Mouse (Mus musculus) forebrain, embryonic 13.5 days (tissue): Measurements from ENCODE around the gene Tmem217. TPM values are rescaled to one million over a fixed set of nuclear protein-coding genes. Genes with fewer than 3 reads are reported as not detected.

Source experiments
- ATAC-seq: fragments of 200-750 bp; cut with Nextera tagmentation; 2 replicates; pipeline ENCODE4 v1.8.0; 2017
- H3K27ac ChIP-seq: fragments of 300-500 bp; sonication (generic); 2 replicates; pipeline ENCODE4 v1.5.1; 2015; ENCODE audit warnings: inconsistent platforms, mild to moderate bottlenecking, moderate library complexity
- H3K27me3 ChIP-seq: fragments of 300-500 bp; sonication (generic); 2 replicates; pipeline ENCODE4 v1.6.1; 2015; ENCODE audit warnings: mild to moderate bottlenecking, inconsistent platforms
- H3K36me3 ChIP-seq: fragments of 300-500 bp; sonication (generic); 2 replicates; pipeline ENCODE4 v1.6.1; 2015; ENCODE audit warnings: mild to moderate bottlenecking, inconsistent platforms; ENCODE audit not compliant: poor library complexity, severe bottlenecking
- H3K4me1 ChIP-seq: fragments of 300-500 bp; sonication (generic); 2 replicates; pipeline ENCODE4 v1.6.1; 2015; ENCODE audit warnings: inconsistent platforms
- H3K4me2 ChIP-seq: fragments of 300-500 bp; sonication (generic); 2 replicates; pipeline ENCODE4 v1.6.1; 2015; ENCODE audit warnings: inconsistent platforms, mild to moderate bottlenecking, moderate library complexity
- H3K4me3 ChIP-seq: fragments of 300-500 bp; sonication (generic); 2 replicates; pipeline ENCODE4 v1.5.1; 2015; ENCODE audit warnings: mild to moderate bottlenecking, inconsistent platforms
- H3K9ac ChIP-seq: fragments of 300-500 bp; sonication (generic); 2 replicates; pipeline ENCODE4 v1.6.1; 2015; ENCODE audit warnings: mild to moderate bottlenecking, inconsistent platforms
- H3K9me3 ChIP-seq: fragments of 300-500 bp; sonication (generic); replicated peaks from 2 replicates; pipeline ENCODE4 v1.6.1; 2016; ENCODE audit warnings: inconsistent platforms
- WGBS: fragments of 180-500 bp; shearing (Covaris S2); methylation state at CpG from one replicate; pipeline ENCODE4 v1.1.7; 2015; 5-methylcytosine and 5-hydroxymethylcytosine counted together
- polyA plus RNA-seq: library from polyadenylated mRNA; unstranded; fragments of >200 nt; fragmentation: Nextera tagmentation; extraction: Ambion mirVana; gene quantifications from 2 replicates; pipeline ENCODE4 v1.2.1, GENCODE M21; 2015

Tmem217 gene
- polyA plus RNA-seq, 1 experiment from 2014 or later = 1.3 TPM

DNA sequence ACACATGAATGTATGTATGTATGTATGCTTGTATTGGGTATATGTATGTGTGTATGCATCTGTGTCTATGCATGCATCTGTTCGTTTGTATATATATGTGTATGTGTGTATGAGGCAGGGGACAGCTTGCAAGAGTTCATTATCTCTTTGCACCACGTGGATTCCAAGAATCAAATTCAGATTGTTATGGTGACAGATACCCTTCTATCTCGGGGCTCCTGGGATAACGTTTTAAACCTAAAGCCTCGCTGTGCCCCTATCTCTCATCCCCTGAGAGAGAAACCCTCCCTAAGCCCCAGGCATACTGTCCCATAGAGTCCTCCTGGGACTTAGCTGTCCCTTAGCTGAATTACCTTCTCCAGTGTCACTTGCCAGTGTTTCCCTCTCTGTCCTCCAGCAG, 31.4 kb upstream of the Tmem217 start:
- peaks cover 45% of the 10 kb centered on the region for H3K36me3 ChIP-seq
- WGBS = 82% methylated on average over 5 of the region's 5 CpGs
- H3K9me3 ChIP-seq = no peaks in the 10 kb centered on the region
- H3K4me3 ChIP-seq = no peak overlapping the region
- H3K27ac ChIP-seq = no peak overlapping the region
- H3K4me2 ChIP-seq = no peak overlapping the region
- H3K9ac ChIP-seq = no peak overlapping the region
- H3K4me1 ChIP-seq = peaks cover 14% of the 10 kb centered on the region
- ATAC-seq = no peak
- no peaks in the 10 kb centered on the region for H3K27me3 ChIP-seq

DNA sequence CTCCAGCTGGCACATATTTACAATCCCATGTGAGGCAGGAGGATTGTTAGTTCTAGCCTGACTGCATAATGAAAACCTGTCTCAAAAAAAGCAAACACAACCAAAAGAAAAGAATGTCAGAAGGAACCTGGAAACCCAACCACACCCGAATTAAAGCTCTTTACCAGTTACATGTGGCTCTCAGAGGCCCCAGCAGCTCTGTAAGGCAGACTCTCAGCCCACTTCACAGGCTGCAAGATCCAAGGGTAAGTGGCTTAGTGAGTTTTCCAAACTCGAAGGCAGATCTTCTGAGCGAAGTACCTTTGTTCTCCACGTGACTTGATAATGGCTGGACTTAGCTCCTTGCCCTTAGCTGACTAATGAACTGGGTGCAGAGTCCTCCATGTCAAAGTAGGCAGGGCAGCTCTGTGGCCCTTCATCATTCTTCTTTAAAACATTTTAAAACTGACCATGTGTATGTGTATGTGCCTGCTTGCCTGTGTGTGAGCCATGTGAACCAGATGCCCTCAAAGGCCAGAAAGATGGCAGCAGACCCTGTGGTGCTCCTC, 27.5 kb upstream of the Tmem217 start:
- no peak for ATAC-seq
- Histone ChIP-seq H3K9me3 (no peaks in the 10 kb centered on the region), H3K27ac (no peak overlapping the region), H3K4me2 (no peak overlapping the region), H3K27me3 (no peaks in the 10 kb centered on the region), H3K36me3 (peaks cover 83% of the 10 kb centered on the region), H3K9ac (no peak overlapping the region), H3K4me1 (no peaks in the 10 kb centered on the region), H3K4me3 (no peak overlapping the region)
- WGBS = 86% methylated on average over 4 of the region's 4 CpGs

DNA sequence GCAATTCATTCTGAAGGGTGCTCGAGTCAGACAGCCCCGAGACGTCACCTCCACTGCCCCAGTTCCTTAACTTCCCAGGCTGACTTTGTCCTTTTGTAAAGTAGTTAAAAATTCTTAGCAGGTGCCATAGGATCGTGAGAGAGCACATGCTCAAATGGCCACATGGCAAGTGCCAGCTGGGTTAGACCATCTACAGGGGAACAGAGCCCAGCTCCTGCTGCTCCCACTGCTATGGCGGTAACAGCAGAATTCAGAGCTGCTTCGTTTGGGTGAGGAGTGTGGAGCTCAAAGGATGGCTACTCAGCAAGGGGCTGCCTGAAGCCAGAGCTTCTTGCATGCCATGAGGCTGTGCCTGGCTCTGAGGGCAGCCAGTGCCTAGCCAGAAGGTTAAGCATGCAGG, 17.6 kb upstream of the Tmem217 start:
- Histone ChIP-seq H3K27me3 (no peaks in the 10 kb centered on the region), H3K27ac (no peak overlapping the region), H3K4me3 (no peak overlapping the region), H3K4me2 (no peak overlapping the region), H3K9ac (no peak overlapping the region), H3K4me1 (no peaks in the 10 kb centered on the region), H3K9me3 (no peaks in the 10 kb centered on the region), H3K36me3 (peaks cover 81% of the 10 kb centered on the region)
- ATAC-seq = no peak
- 86% methylated on average over 6 of the region's 6 CpGs for WGBS

DNA sequence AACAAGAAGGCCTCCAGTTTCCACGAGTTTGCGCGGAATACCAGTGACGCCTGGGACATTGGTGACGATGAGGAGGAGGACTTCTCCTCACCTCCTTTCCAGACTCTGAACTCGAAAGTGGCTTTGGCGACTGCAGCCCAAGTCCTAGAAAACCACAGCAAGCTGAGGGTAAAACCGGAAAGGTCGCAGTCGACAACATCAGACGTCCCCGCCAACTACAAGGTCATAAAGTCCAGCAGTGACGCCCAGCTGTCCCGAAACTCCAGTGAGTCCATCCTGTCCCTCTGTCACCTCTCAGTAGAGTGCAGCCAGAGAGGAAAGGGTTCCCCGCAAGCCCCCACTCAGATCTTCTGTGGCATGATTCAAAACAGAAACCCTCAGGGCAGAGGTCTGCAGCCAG, 16.2 kb upstream of the Tmem217 start:
- ATAC-seq = no peak
- Histone ChIP-seq H3K9ac (no peak overlapping the region), H3K4me1 (no peaks in the 10 kb centered on the region), H3K4me3 (no peak overlapping the region), H3K27ac (no peak overlapping the region), H3K4me2 (no peak overlapping the region), H3K36me3 (peaks cover 78% of the 10 kb centered on the region), H3K27me3 (no peaks in the 10 kb centered on the region), H3K9me3 (no peaks in the 10 kb centered on the region)
- 96% methylated on average over 15 of the region's 15 CpGs for WGBS

DNA sequence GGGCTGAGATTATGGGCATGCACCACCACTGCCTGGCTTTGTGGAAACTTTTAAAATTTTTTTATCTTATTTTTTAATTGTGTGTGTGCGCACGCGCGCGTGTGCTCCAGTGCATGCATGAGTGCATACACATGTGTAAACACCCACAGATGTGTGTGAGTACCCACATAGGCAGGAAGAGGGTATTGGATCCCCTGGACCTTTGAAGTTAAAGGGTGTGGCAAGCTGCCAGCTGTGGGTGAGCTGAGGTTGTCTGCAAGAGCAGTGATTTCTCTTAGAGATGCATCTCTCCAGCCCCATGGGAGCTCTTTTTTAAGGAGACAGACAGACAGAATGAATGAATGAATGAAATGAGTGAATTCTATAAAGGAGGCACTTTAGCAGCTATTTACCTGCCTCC, 13.3 kb upstream of the Tmem217 start:
- no peaks in the 10 kb centered on the region for H3K27me3 ChIP-seq
- peaks cover 49% of the 10 kb centered on the region for H3K36me3 ChIP-seq
- H3K4me3 ChIP-seq = no peak overlapping the region
- H3K27ac ChIP-seq = no peak overlapping the region
- no peaks in the 10 kb centered on the region for H3K4me1 ChIP-seq
- ATAC-seq = no peak
- no peaks in the 10 kb centered on the region for H3K9me3 ChIP-seq
- WGBS = over 99% methylated on average over 5 of the region's 5 CpGs
- no peak overlapping the region for H3K4me2 ChIP-seq
- H3K9ac ChIP-seq = no peak overlapping the region

DNA sequence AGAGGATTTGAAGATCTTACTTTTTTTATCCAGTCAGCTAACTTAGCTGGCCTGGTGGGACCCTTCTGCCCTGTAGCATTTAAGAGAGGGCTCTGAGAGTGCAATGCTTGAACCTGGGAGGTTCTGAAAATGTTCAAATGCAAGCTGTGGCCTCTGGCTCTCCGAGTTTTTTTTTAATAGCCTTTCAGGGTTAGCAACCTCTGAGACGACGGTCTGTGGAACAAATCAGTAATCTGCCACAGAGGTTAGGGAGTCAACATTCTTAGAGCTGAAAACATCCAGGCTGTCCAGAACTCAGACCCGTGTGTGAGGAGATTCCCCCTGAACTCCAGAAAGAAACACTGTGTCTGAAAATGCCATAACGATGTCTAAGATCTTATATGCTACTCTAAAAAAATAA, 6.3 kb upstream of the Tmem217 start:
- WGBS = 92% methylated on average over 5 of the region's 5 CpGs
- no peak for ATAC-seq
- no peak overlapping the region for H3K4me2 ChIP-seq

DNA sequence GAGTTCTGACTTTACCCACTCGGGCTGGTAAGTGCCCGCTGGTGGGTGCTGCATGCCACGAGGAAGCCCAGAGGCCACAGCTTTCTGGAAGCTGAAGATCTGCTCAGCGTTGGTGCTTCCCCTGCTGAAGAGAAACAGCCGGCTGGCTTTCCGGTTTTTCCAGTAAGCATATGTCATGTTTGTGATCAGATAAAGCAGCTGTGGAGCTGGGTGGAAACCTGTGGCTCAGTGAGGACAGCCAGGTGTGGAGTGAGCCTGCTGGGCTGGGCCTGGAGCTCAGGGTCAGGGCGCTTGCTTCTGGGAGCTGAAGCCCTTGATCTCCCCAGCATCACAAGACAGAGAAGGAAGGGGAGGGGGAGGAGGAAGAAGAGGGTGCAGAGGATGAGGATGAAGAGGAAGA, 4.7 kb upstream of the Tmem217 start:
- Histone ChIP-seq H3K4me3 (no peak overlapping the region), H3K9me3 (no peaks in the 10 kb centered on the region), H3K36me3 (peaks cover 22% of the 10 kb centered on the region), H3K27ac (no peak overlapping the region), H3K4me1 (no peaks in the 10 kb centered on the region), H3K4me2 (no peak overlapping the region), H3K9ac (no peak overlapping the region), H3K27me3 (no peaks in the 10 kb centered on the region)
- WGBS = 94% methylated on average over 7 of the region's 7 CpGs
- ATAC-seq = no peak

More for the DNA sequence above, 6.3 kb upstream of the Tmem217 start:
- Histone ChIP-seq H3K27me3 (no peaks in the 10 kb centered on the region), H3K9me3 (no peaks in the 10 kb centered on the region), H3K4me1 (no peaks in the 10 kb centered on the region), H3K9ac (no peak overlapping the region), H3K36me3 (peaks cover 22% of the 10 kb centered on the region), H3K27ac (no peak overlapping the region), H3K4me3 (no peak overlapping the region)

DNA sequence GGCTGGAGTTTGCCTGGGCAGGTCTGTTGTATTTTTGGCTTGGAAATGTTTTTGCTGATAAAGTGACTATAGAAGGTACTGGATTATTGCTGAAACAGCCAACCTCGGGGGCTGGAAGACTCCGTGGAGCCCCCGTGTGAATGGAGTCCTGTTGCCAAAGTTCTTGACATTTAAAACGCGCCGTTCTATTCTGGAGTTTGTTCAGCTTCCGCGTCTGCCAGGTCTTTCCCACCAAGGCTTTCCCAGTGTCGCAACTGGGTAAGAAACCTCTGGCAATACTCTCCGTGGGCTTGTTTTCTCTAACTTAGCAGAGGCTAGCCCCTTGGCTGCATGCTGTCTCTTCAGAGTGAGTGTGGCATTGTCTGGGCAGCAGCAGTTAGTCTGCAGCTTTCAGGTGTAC, 4.3 kb upstream of the Tmem217 start:
- Histone ChIP-seq H3K27me3 (no peaks in the 10 kb centered on the region), H3K9ac (no peak overlapping the region), H3K27ac (no peak overlapping the region), H3K36me3 (peaks cover 22% of the 10 kb centered on the region), H3K4me2 (no peak overlapping the region), H3K4me1 (peaks cover 2% of the 10 kb centered on the region; the same call in 1 of the 2 replicates), H3K9me3 (no peaks in the 10 kb centered on the region), H3K4me3 (no peak overlapping the region)
- 93% methylated on average over 10 of the region's 10 CpGs for WGBS
- no peak for ATAC-seq

DNA sequence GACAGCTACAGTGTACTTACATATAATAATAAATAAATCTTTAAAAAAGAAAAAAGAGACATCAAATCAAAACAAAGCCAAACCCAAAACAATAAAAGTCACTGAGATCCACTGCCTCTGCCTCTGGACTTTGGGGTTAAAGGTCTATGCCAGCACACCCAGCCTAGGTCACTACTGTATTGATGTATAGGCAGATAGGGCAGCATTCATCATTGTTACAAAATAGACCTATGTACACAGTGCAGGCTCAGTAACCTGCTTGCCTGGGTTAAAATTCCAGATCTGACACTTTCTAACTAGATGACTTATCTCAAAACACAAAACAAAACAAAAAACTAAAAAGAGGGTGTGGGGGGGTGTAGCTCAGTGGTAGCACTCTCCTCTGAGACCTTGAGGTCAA, 2.0 kb upstream of the Tmem217 start:
- Histone ChIP-seq H3K4me2 (no peak overlapping the region), H3K4me3 (no peak overlapping the region), H3K9me3 (no peaks in the 10 kb centered on the region), H3K36me3 (peaks cover 11% of the 10 kb centered on the region), H3K27ac (no peak overlapping the region), H3K4me1 (peaks cover 20% of the 10 kb centered on the region), H3K27me3 (no peaks in the 10 kb centered on the region), H3K9ac (no peak overlapping the region)
- no peak for ATAC-seq

DNA sequence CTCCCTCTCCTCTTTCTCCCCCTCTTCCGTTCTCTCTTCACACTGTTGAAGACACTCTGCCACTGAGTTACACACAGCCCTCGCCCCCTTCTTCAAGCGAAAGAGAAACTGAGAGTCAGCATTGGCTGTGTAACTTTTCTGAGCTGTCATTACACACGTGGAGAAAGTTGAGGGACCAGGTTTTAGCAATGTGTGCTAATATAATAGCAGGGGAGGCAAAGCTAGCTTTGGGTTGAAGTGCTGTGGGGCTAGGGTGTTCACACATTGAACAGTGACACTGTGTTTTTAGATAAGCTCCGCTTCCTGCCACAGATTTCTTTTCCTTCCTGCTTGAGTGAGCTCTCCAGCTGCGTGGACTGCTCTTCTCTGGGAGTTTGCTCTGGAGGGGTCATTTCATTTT, 1.2 kb downstream of the Tmem217 start:
- H3K4me3 ChIP-seq = 0 out of 2 replicates have a peak overlapping the region, but pooled peaks have one; percentile 1
- no peak overlapping the region for H3K9ac ChIP-seq
- 61% methylated on average over 6 of the region's 6 CpGs for WGBS

DNA sequence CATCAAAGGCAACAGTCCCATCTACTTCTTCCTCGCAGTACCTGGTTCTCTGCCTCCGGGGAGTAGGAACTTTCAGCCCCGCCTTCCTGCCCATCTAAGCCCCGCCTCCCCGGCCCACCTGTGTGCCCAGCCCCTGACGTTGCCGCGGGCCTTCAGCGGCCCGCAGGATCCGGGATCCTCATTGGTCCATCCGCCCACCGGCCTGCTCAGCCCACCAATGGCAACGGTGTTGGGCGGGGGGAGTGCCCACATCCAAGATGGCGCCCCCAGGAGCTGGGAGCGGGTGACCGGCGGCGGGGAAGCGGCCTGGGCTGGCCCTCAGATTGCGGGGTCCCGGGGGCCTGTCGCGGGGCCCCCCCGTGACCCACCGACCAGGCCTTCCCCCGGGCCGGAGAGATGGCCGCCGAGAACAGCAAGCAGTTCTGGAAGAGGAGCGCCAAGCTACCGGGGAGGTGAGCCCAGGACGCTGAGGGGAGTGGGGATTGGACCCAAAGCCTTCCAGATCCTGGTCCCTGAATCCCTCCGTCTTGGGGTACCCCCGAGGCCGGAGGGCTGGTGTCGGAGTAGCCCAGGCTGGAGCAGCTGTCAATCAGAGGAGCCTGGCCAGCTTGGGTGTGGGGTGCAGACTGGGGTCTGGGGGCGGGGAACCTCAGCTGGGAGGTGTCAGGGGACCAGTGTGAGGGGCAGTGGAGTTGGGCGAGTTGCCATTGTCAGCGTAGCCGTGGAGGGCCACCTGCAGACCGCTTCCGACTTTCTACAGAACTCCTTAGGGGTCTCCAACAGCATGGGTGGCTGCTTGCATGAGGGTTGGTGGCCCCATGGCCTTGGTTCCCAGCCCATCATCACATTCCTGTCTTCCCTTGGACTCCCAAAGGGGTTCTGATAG, 2.4 kb downstream of the Tmem217 start, which contains the start of the genes Gm17657 and Tbc1d22b:
Gm17657 (minus strand) TSS at position 96 of the 886 bp plus-strand sequence.
Tbc1d22b (plus strand) TSS at position 243 of the 886 bp plus-strand sequence.
- no peaks in the 10 kb centered on the region for H3K36me3 ChIP-seq
- under 1% methylated on average over 44 of the region's 44 CpGs for whole genome bisulfite sequencing
- H3K4me2 ChIP-seq = peak within 1 kb of the TSS; percentile 98
- H3K4me3 ChIP-seq = peak within 1 kb of the TSS; percentile 93
- ATAC-seq = peak; percentile 99
- no peaks in the 10 kb centered on the region for H3K9me3 ChIP-seq
- H3K27ac ChIP-seq = peak within 1 kb of the TSS; percentile 65; the same call in 1 of the 2 replicates
- peak within 1 kb of the TSS; percentile 95 for H3K9ac ChIP-seq
- 0 out of 2 replicates have a peak, but pooled peaks cover 4% of the 10 kb centered on the region for H3K27me3 ChIP-seq
- H3K4me1 ChIP-seq = peaks cover 20% of the 10 kb centered on the region

More for the DNA sequence above, 1.2 kb downstream of the Tmem217 start:
- no peak for ATAC-seq
- Histone ChIP-seq H3K27me3 (0 out of 2 replicates have a peak, but pooled peaks cover 4% of the 10 kb centered on the region), H3K27ac (no peak overlapping the region), H3K36me3 (no peaks in the 10 kb centered on the region), H3K9me3 (no peaks in the 10 kb centered on the region), H3K4me2 (peak overlapping the region; percentile 98), H3K4me1 (peaks cover 20% of the 10 kb centered on the region)

DNA sequence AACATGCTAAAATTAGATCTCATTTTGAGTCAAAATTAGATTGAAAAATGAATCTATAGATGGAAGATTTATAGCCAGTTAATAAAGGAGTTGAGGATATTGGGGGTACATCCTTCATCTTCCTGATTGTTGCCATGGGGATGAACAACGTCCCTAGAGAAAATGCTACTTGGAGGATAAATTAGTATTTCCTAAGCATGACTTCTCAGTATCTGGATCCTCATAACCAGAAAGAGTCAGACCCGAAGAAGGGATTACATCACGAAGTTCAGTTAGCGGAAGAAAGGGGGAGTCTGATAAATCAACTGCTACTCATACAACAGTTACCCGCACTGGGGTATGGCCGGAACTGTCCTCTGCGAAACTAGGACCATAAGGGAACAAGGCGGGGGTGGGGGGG, 3.2 kb downstream of the Tmem217 start:
- 54% methylated on average over 8 of the region's 8 CpGs for WGBS
- H3K4me3 ChIP-seq = no peak overlapping the region
- H3K9me3 ChIP-seq = no peaks in the 10 kb centered on the region
- H3K36me3 ChIP-seq = no peaks in the 10 kb centered on the region
- H3K4me1 ChIP-seq = peaks cover 20% of the 10 kb centered on the region
- peak; percentile 19; the same call in 1 of the 2 replicates for ATAC-seq
- no peak overlapping the region for H3K9ac ChIP-seq
- H3K27ac ChIP-seq = no peak overlapping the region
- 0 out of 2 replicates have a peak, but pooled peaks cover 4% of the 10 kb centered on the region for H3K27me3 ChIP-seq
- H3K4me2 ChIP-seq = peak overlapping the region; percentile 98
